Mouse (Mus musculus) neural tube, embryonic 15.5 days (tissue): ENCODE results near the gene Rmnd5b. TPM values are rescaled to one million over a fixed set of nuclear protein-coding genes. Genes with fewer than 3 reads are reported as not detected.
A peak's percentile ranks its signal among the peaks of the same experiment; 100 is the strongest.

Source experiments
- ATAC-seq: fragments of 200-750 bp; cut with Nextera tagmentation; 2 replicates; pipeline ENCODE4 v1.8.0; 2017; ENCODE audit warnings: mild to moderate bottlenecking, moderate TSS enrichment, moderate library complexity; ENCODE audit not compliant: low FRiP score
- H3K27ac ChIP-seq: fragments of 300-500 bp; sonication (generic); replicated peaks from 2 replicates; pipeline ENCODE4 v1.5.1; 2015; ENCODE audit warnings: mild to moderate bottlenecking, inconsistent platforms
- H3K27me3 ChIP-seq: fragments of 300-500 bp; sonication (generic); replicated peaks from 2 replicates; pipeline ENCODE4 v1.6.1; 2015; ENCODE audit warnings: inconsistent platforms
- H3K36me3 ChIP-seq: fragments of 300-500 bp; sonication (generic); 2 replicates; pipeline ENCODE4 v1.6.1; 2015; ENCODE audit warnings: inconsistent platforms
- H3K4me1 ChIP-seq: fragments of 300-500 bp; sonication (generic); 2 replicates; pipeline ENCODE4 v1.6.1; 2015; ENCODE audit warnings: inconsistent platforms
- H3K4me2 ChIP-seq: fragments of 300-500 bp; sonication (generic); 2 replicates; pipeline ENCODE4 v1.6.1; 2015; ENCODE audit warnings: inconsistent platforms, mild to moderate bottlenecking, moderate library complexity
- H3K4me3 ChIP-seq: fragments of 300-500 bp; sonication (generic); replicated peaks from 2 replicates; pipeline ENCODE4 v1.5.1; 2015; ENCODE audit warnings: mild to moderate bottlenecking, inconsistent platforms
- H3K9ac ChIP-seq: fragments of 300-500 bp; sonication (generic); replicated peaks from 2 replicates; pipeline ENCODE4 v1.6.1; 2015; ENCODE audit warnings: mild to moderate bottlenecking, inconsistent platforms
- H3K9me3 ChIP-seq: fragments of 300-500 bp; sonication (generic); replicated peaks from 2 replicates; pipeline ENCODE4 v1.6.1; 2016; ENCODE audit warnings: inconsistent platforms
- WGBS: fragments of 180-500 bp; shearing (Covaris S2); methylation state at CpG from one replicate; pipeline ENCODE4 v1.1.7; 2015; ENCODE audit warnings: mixed read lengths; 5-methylcytosine and 5-hydroxymethylcytosine counted together
- polyA plus RNA-seq: library from polyadenylated mRNA; unstranded; fragments of >200 nt; fragmentation: Nextera tagmentation; extraction: Ambion mirVana; gene quantifications from 2 replicates; pipeline ENCODE4 v1.2.1, GENCODE M21; 2015

Gene Rmnd5b
- polyA plus RNA-seq, 1 experiment from 2014 or later, result 79.8 TPM

DNA sequence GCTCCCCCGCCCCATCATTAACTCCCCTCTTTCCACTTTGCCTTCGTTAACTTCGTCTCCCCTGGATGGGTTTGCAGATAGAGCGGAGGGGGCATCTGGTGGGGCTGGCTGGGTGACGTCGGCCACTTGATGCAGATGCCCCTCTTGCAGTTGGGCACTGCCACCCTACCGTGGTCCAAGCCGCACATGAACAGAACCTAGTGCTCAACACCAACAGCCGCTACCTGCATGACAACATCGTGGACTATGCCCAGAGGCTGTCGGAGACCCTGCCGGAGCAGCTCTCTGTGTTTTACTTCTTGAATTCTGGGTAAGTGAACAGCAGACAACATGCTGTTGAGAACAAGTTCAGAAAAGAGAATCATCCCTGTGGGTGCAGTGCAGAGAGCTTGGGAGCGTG, 49.3 kb downstream of the Rmnd5b start:
- ATAC-seq, result no peak
- Histone ChIP-seq H3K27me3 (no peaks in the 10 kb centered on the region), H3K36me3 (peaks cover 42% of the 10 kb centered on the region), H3K9ac (no peak overlapping the region), H3K9me3 (no peaks in the 10 kb centered on the region), H3K4me2 (no peak overlapping the region), H3K27ac (0 out of 2 replicates have a peak overlapping the region, but pooled peaks have one; percentile 15), H3K4me1 (peaks cover 20% of the 10 kb centered on the region), H3K4me3 (no peak overlapping the region)
- 93% methylated on average over 13 of the region's 13 CpGs for WGBS

DNA sequence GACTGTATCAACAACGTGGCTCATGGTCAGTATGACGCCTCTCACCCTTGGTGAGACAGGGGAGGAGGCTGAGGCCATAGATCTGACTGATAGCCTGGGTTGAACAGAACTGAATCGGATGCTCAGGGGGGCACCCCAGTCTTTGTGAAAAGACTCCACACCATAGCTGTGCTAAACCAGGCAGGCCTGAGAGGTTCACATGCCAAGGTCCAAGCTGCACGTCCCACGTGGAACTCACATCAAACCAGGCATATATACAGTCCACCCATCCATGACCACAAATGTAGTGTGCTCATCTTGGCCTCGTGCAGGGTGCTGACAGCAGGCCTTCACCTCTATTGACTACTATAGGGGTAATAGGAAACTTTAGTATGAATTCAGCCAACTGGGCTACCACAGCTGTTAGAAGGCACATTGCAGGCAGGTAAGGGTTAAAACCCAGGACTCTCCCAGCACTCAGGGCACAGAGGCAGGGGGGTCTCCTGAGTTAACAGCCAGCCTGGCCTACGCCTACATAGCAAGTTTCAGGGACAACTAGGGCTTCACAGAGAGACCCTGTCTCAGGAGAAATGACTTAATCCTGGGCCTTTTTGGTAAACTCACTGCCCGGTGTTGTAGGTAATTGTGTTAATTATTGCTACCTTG, 50.0 kb downstream of the Rmnd5b start:
- ATAC-seq, result no peak; the same call in 1 of the 2 replicates
- H3K4me1 ChIP-seq, result peaks cover 20% of the 10 kb centered on the region
- no peaks in the 10 kb centered on the region for H3K27me3 ChIP-seq
- peak overlapping the region; percentile 60 for H3K4me3 ChIP-seq
- peak overlapping the region; percentile 77; the same call in 1 of the 2 replicates for H3K9ac ChIP-seq
- peaks cover 37% of the 10 kb centered on the region for H3K36me3 ChIP-seq
- peak overlapping the region; percentile 88 for H3K27ac ChIP-seq
- no peaks in the 10 kb centered on the region for H3K9me3 ChIP-seq
- H3K4me2 ChIP-seq, result peak overlapping the region; percentile 84
- WGBS, result 64% methylated on average over 8 of the region's 8 CpGs

- Histone ChIP-seq H3K36me3 (peaks cover 29% of the 10 kb centered on the region), H3K27ac (peak within 1 kb of the TSS; percentile 88), H3K4me1 (peaks cover 20% of the 10 kb centered on the region), H3K4me3 (peak within 1 kb of the TSS; percentile 60), H3K9ac (peak within 1 kb of the TSS; percentile 77), H3K9me3 (no peaks in the 10 kb centered on the region), H3K27me3 (no peaks in the 10 kb centered on the region), H3K4me2 (peak within 1 kb of the TSS; percentile 84)
- ATAC-seq, result peak; percentile 96
- WGBS, result under 1% methylated on average over 59 of the region's 59 CpGs
Observed at GRCm38 (mm10) chr11:51584431-51585248, 51.1 kb downstream of the Rmnd5b start, which contains the start of gene Phykpl. Gene Phykpl, plus strand, starts transcription at chr11:51584757.

DNA sequence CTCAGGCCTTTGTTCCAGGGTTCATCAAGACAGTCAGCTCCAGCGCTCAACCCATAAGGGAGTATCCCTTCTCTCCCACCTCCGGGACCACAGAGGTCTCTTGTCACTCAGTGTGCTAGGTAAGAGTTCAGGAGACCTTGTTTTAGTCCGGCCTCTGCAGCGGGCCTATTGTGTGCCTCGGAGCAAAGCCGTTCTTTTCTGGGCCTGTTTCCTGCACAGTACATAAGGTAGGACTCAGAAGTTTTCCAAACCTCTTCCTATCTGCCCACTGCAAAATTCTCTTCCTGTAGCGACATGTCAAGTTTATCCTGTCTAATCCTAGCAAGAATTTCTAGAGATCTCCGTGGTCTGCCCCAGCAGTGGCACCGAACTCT, 51.7 kb downstream of the Rmnd5b start:
- H3K36me3 ChIP-seq, result peaks cover 24% of the 10 kb centered on the region
- H3K9me3 ChIP-seq, result no peaks in the 10 kb centered on the region
- peak overlapping the region; percentile 77 for H3K9ac ChIP-seq
- 14% methylated on average over 9 of the region's 9 CpGs for WGBS
- peak overlapping the region; percentile 84 for H3K4me2 ChIP-seq
- peak overlapping the region; percentile 88 for H3K27ac ChIP-seq
- peak overlapping the region; percentile 60 for H3K4me3 ChIP-seq
- ATAC-seq, result peak; percentile 43
- H3K4me1 ChIP-seq, result peaks cover 20% of the 10 kb centered on the region
- H3K27me3 ChIP-seq, result no peaks in the 10 kb centered on the region

- ATAC-seq, result no peak
Observed at GRCm38 (mm10) chr11:51582713-51583112, 53.0 kb downstream of the Rmnd5b start.

DNA sequence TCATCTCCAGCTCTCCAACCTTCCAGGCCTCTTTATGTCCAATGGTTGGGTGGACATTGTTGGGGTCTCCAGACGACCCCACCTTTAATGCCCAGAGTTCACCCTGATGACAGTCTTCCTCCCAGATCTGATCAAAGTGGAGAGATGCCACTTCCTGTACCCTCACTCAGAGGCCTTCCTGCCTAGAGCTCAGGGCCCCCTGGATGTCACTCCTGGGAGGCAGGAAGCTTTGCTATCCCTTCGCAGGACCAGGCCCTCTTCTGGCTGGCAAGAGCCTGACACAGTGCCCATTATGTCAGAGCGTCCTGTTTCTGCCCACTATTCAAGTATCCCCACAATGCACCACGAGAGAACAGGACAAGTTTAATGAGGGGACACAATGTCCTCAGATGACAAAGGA, 56.7 kb downstream of the Rmnd5b start:
- no peak for ATAC-seq
- WGBS, result 69% methylated on average over 4 of the region's 4 CpGs

More at GRCm38 (mm10) chr11:51582713-51583112, 53.0 kb downstream of the Rmnd5b start:
- H3K9ac ChIP-seq, result no peak overlapping the region
- H3K27ac ChIP-seq, result no peak overlapping the region
- H3K27me3 ChIP-seq, result no peaks in the 10 kb centered on the region
- H3K4me3 ChIP-seq, result no peak overlapping the region
- peaks cover 11% of the 10 kb centered on the region for H3K36me3 ChIP-seq
- no peaks in the 10 kb centered on the region for H3K9me3 ChIP-seq
- no peak overlapping the region for H3K4me2 ChIP-seq
- 25% methylated on average over 8 of the region's 8 CpGs for WGBS
- H3K4me1 ChIP-seq, result peaks cover 20% of the 10 kb centered on the region

DNA sequence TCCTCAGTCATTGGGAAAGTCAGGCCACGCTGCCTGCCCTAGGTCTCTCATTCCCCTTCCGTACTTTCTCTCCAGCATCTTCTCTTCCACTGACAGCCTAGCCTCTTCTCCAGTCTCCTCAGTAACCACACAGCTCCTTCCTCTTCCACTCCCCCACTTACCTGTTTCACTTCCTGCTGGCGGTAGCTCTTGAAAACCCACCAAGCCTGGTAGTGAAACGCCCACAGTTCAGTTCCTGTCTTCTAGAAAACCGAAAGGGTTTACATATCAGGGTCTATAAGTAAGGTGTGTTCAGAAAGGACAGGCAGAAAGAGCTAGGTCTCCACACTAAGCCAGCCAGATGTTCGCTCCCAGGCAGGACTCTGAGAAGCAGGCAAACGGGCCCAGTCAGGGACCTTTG, 58.1 kb downstream of the Rmnd5b start:
- no peak overlapping the region for H3K4me3 ChIP-seq
- 88% methylated on average over 7 of the region's 7 CpGs for WGBS
- no peak for ATAC-seq

More for the DNA sequence above, 56.7 kb downstream of the Rmnd5b start:
- peaks cover 3% of the 10 kb centered on the region for H3K4me1 ChIP-seq
- H3K36me3 ChIP-seq, result no peaks in the 10 kb centered on the region
- H3K27me3 ChIP-seq, result no peaks in the 10 kb centered on the region
- H3K4me3 ChIP-seq, result no peak overlapping the region
- H3K9ac ChIP-seq, result no peak overlapping the region
- H3K9me3 ChIP-seq, result no peaks in the 10 kb centered on the region
- no peak overlapping the region for H3K4me2 ChIP-seq
- no peak overlapping the region for H3K27ac ChIP-seq

GRCm38 (mm10) chr11:51576454-51576853, 59.2 kb downstream of the Rmnd5b start:
- H3K27ac ChIP-seq, result no peak overlapping the region
- no peaks in the 10 kb centered on the region for H3K4me1 ChIP-seq
- H3K9ac ChIP-seq, result no peak overlapping the region
- H3K9me3 ChIP-seq, result no peaks in the 10 kb centered on the region
- H3K4me3 ChIP-seq, result no peak overlapping the region
- WGBS, result 57% methylated on average over 4 of the region's 4 CpGs
- no peaks in the 10 kb centered on the region for H3K36me3 ChIP-seq
- no peaks in the 10 kb centered on the region for H3K27me3 ChIP-seq
- no peak for ATAC-seq
- H3K4me2 ChIP-seq, result no peak overlapping the region

More for the DNA sequence above, 58.1 kb downstream of the Rmnd5b start:
- Histone ChIP-seq H3K9ac (no peak overlapping the region), H3K9me3 (no peaks in the 10 kb centered on the region), H3K4me2 (no peak overlapping the region), H3K4me1 (no peaks in the 10 kb centered on the region), H3K27me3 (no peaks in the 10 kb centered on the region), H3K36me3 (no peaks in the 10 kb centered on the region), H3K27ac (no peak overlapping the region)

Other genes starting within 250 kb of the Rmnd5b start
- gene Phykpl, start 51.1 kb downstream of the Rmnd5b start, polyA plus RNA-seq, result 8.1 and 10.9 TPM in 2 replicates
- 241 and 285 TPM in 2 replicates for gene Hnrnpab, start 29.0 kb downstream of the Rmnd5b start, polyA plus RNA-seq
- gene Nhp2, start 16.2 kb downstream of the Rmnd5b start, polyA plus RNA-seq, result 96.3 and 117 TPM in 2 replicates
- 30.0 and 31.9 TPM in 2 replicates for gene N4bp3, start 14.9 kb upstream of the Rmnd5b start, polyA plus RNA-seq
- gene D930048N14Rik, start 15.1 kb upstream of the Rmnd5b start, polyA plus RNA-seq, result 2.0 and 2.3 TPM in 2 replicates
- gene 0610009B22Rik, start 53.0 kb upstream of the Rmnd5b start, polyA plus RNA-seq, result 105 and 111 TPM in 2 replicates
- gene Sec24a, start 127.7 kb upstream of the Rmnd5b start, polyA plus RNA-seq, result 14.7 and 16.0 TPM in 2 replicates
- 207 and 237 TPM in 2 replicates for gene Sar1b, start 127.8 kb upstream of the Rmnd5b start, polyA plus RNA-seq
- 0.69 and 1.6 TPM in 2 replicates for gene Jade2, start 221.8 kb upstream of the Rmnd5b start, polyA plus RNA-seq